Mouse (Mus musculus) lung, postnatal 10 days (tissue): Measurements from ENCODE around the gene Mast3.
A peak's percentile ranks its signal among the peaks of the same experiment; 100 is the strongest.

Source experiments
- DNase-seq: peaks from one replicate; pipeline ENCODE4 v3.0.0; 2021

Mast3 gene

DNA sequence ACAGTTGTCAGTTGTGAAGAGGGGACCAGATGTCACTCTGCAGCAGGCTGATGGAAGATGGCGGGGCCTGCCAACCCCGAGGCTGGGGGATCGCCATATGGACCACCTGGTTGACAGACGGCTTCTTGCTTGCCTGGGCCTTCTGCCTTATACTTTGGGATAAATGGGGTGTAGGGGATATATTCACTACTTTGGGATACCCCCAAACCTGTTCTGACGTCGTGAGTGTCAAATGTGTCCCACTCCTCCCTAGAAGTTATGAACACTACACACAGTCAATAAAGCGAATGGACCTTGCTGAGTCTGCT is 46.6 kb downstream of the Mast3 start:
- peak; percentile 5 for DNase-seq

DNA sequence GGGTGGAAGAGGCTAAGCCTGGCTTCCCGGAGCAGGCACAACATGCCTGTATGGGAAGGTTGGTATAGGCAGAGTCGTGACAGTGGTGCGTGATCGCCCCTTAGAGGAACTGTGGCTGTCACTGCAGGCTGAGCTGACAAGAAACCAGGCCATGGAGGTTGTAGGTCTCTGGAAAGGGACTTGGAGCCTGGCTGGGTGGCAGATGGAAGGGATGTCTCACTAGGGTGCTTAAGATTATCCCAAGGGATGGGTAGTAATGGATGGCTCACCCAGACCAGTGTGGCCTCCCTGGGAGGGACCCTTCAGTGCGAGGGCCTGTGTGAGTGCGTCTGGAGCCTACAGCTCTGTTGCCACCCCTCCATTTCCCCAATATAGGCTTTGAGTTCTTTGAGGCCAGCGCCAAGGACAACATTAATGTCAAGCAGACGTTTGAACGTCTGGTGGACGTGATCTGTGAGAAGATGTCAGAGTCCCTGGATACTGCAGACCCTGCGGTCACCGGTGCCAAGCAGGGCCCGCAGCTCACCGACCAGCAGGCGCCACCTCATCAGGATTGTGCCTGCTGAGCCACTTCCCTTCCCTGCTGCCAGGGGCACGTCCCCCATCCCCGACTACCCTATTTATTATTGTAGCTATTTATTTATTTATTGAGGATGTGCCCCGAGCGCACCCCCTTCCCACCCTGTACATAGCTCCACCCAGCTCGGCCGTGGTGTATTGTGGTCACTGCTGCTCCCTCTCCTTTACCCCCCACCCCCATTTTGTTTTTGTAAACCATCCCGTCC is 47.1 kb downstream of the Mast3 start:
- DNase-seq: peak; percentile 3

DNA sequence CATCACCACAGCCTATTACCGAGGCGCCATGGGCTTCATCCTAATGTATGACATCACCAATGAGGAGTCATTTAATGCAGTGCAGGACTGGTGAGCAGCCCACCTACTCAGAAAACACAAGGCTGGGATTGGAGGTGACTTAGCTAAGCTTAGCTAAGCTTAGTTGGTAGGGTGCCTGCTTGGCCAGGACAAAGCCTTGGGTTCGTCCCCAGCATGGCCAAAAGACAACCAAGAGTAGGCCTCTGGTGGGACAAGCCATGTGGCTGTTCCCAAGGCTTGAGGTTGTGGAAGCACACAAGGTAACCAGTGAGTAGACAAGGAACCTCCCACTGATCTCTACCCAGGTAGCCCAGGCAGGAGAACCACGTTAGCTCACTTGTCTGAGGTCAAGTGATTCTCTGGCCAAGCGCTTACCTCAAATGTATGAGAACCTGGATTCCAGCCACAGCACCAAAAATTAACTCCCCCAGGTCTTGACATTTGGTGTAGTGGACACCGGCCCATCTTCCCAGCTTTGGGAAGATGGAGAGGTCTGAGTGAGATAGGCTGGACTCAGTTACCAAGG is 48.3 kb downstream of the Mast3 start:
- DNase-seq: no peak

DNA sequence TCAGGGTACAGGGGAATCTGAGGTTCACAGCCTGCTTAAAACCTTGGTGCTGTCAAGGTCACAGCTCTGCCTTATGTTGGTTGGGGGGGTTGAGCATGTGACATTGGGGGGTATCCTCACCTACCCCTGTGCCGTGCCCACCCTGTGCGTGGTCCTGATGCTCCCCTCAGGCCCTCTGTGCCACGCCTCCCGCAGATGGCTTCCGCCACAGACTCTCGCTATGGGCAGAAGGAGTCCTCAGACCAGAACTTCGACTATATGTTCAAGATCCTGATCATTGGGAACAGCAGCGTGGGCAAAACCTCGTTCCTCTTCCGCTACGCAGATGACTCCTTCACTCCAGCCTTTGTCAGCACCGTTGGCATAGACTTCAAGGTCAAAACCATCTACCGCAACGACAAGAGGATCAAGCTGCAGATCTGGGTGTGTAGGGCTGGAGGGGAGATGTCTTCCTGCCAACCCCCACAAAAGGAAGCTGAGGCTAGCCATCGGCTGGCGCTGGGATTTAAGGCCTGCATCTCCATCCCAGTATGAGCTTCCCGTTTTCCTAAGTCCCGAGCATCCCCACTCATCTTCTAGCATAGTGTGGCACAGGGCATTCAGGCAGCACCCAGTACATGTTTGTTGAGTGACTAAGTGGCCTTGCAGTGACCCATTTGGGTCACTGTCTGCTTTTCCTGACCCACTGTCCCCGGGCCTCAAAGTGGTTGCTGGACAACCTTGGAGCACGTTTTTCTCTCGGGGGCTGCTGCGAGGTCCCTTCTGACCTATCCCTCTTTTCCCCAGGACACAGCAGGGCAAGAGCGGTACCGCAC is 49.0 kb downstream of the Mast3 start:
- DNase-seq: peak; percentile 4

DNA sequence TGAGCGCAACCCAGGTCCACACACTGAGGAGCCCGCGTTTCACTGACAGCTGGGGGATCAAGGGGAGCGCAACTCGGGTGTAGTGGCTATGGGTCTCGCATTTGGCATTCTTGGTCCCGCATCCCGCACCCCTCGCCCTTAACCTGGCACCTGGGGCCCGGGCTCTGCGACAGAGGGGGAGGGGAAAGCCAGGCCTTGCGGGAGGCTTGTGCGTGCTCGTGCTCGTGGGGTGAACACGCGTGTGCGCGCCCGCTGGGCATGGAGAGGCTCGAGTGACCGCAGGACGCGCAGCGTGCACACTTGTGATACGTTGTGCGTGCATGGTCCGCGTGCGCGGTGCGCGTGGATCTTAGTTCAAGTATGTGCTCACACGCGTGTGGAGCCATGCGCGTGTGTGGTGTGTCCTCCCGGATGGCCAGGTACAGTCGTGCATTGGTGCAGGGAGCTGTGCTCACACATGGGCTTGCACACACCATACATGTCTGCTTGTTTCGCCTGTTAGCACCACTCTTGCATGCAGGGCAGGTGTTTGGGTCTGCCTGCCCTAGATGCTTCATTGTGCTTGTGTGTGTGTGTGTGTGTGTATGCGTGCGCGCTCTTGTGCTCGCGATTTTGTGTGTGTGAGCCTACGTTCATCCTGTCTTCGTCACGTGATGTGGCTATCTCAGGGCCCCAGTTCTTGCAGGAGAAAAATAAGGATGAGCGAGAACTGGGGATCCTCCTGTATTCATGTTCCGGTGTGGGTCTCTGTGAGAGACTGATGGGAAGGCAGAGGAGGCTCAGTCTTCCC is 49.8 kb downstream of the Mast3 start:
- peak; percentile 84 for DNase-seq

DNA sequence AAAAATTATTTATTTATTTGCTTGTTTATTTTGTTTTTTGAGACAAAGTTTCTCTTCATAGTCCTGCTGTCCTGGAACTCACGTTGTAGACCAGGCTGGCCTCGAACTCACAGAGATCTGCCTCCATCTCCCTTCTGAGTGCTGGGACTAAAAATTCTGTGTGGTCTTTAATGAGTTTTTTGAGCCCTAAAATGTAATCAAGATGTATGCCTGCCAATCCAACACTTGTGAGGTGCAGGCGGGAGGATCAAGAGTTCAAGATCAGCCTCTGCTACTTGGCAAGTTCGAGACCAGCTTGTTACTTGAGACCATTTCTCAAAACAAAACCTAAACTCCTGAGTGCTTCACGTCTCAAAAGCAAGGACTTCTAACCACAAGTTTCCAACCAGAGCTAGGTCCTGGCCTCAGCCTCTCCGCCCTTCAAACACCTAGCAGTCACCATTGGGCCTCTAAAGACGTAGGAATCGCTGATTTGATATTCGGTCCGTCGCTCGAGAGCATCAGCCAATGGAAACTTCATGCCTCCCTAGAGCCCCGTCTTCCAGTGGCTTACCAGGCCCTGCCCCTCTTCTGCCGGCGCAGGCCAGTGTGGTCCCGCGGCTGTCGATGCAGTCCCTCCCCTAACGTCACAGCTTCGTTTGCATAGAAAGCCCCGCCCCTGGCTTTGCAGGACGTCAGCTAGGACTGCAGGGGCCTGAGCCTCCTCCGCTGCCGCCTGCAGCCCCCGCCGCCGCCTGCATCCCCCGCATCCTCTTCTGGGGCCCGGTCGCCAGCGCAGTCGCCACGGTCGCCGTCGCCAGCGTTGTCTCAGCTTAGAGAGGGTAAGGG is 50.6 kb downstream of the Mast3 start, which contains the start of gene Rab3a:
Rab3a (plus strand) TSS at position 637 of the 828 bp plus-strand sequence.
- peak; percentile 99 for DNase-seq

DNA sequence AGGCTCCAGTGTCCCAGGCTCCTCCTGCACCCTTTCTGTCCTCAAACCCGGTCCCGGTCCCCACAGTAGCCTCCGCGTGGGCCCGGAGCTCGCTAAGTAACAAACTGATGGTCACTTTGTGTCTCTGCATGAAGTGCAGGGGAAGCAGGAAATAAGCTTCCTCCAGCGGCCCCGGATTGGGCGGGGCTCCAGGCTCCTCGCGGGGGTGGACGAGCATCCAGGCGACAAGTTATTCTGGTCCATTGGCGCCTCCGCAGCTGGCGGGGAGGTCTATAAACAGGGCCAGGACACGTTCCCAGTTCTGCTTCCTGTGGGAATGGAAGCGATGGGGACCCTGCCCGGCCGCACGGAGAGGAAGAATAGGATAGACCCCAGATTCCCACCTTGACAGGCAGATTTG is 51.7 kb downstream of the Mast3 start:
- DNase-seq: peak; percentile 96

DNA sequence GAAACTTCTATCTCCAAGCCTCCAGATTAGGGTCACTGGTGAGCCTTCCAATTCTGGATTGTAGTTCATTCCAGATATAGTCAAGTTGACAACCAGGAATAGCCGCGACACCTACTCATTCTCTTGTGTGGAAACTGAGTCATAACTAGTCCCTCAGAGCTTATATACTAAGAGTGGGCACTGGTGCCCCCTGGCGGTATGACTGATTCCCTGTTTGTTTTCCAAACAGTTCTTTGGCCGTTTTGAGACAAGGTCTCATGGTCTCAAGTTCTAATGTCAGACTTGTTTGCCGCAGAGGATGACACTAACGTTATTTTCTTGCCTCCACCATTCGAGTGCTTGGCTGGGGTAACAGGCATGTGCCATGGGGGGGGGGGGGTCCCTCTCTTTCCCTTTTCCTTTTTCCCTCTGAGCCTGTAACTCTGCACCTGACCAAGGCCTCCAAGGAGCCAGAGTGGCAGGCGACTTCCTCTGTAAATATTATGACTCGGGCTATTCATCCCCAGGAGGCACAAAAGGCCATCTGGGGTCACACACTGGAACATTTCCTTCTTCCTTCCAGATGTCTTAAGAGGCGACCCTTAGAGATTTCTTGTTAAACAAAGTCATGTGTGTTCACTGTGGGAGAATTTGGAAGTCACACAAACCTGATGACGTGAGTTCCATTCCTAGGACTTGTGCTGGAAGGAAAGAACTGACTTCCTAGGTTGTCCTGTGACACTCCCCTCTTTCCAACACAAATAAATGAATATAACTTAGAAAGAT is 52.7 kb downstream of the Mast3 start:
- DNase-seq: peak; percentile 86

DNA sequence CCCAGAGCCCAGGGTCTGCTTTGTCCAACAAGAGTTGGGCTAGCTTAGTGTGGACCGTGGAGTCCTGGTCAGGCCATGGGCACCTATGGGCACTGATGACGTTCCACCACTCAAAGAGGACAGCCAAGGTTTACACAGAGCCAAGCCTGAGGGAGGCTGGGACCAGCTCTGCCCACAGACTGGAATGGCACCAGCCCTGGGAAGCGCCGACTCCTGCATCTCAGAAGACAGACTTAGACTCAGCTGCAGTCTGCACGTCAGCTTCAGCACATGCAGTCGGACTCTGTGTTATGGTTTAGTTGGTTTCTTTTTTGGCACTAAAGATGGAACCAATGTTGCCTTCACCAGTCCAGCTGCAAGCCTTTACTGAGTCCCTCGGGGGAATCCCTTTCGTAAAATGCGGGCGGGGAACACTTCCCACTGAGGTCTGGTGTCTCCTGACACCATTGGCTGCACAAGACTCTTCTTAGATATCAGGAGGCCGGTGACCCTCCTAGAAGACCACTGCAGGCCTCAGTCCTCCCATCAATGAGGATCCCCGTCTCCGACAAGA is 54.6 kb downstream of the Mast3 start:
- DNase-seq: no peak

DNA sequence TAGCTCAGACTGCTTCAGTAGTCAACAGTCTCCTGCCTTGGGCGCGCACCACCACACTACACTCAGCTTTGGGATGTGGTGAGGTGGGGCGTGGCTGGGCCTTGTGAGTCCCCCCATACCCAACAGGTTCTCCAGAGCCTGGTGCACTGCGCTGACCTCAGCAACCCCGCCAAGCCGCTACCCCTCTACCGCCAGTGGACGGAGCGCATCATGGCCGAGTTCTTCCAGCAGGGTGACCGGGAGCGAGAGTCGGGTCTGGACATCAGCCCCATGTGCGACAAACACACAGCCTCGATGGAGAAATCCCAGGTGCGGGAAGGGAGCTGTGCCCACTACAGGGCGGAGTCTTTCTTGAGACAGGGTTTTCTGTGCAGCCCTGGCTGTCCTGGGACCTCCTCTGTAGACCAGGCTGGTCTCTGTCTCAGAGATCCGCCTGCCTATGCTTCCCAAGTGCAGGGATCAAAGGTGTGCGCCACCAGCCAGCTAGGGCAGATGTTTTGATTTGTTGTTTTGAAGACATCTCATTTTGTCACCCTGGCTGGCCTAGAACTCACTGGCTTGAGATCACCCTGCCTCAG is 55.7 kb downstream of the Mast3 start:
- DNase-seq: peak; percentile 6

DNA sequence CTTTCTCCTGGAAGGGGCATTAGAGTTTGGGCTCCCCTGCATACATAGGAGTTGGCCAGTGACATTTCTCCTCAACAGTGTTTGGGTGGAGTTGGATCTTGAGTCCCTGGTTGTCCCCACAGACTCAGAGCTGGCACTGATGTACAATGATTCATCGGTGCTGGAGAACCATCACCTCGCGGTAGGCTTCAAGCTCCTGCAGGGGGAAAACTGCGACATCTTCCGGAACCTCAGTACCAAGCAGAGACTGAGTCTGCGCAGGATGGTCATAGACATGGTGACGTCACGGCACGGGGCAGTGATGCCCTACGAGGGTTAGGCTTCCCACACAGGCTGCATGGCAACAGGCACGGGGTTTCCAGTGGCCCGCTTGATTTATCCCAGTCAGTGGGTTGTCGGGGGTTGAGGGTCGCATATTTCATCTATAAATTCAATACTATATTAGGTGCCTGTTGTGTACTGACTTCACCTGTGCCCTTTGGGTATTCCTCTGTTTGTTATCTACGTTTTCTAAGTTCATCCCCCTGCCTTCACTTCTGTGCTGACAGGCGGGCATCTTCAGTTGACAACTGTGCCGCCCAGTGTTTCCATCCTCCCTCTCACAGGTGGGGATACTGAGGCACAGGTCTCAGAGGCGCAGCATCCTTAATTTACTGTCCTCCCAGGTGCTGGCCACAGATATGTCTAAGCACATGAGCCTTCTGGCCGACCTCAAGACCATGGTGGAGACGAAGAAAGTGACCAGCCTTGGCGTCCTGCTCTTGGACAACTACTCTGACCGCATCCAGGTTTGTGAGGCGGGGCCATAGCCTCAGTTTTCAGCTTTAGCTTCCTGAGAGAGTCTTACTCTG is 56.4 kb downstream of the Mast3 start:
- peak; percentile 1 for DNase-seq

DNA sequence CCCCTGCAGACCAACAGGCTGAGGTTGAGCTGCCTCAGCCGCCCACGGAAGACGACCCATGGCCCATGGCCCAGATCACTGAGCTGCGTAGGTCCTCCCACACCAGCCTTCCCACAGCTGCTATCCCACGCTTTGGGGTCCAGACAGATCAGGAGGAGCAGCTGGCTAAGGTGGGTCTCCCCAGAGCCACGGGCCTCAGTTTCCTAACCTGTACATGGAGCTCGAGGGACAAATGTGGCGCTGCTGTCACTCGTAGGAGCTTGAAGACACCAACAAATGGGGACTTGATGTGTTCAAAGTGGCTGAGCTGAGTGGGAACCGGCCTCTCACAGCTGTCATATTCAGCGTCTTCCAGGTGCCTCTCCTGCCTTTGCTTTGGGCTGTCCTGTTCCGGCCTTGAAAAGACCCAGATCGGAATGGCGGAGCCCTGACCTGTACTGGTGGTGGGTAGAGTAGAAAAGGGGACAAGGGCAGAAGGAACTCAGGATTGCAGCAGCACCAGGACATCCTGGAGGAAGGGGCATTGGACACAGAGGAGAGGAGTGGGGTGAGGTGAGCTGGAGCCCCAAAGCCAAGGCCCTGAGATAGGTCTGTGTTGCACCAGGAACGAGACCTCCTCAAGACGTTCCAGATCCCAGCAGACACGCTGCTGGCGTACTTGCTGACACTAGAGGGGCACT is 57.5 kb downstream of the Mast3 start:
- DNase-seq: peak; percentile 0

DNA sequence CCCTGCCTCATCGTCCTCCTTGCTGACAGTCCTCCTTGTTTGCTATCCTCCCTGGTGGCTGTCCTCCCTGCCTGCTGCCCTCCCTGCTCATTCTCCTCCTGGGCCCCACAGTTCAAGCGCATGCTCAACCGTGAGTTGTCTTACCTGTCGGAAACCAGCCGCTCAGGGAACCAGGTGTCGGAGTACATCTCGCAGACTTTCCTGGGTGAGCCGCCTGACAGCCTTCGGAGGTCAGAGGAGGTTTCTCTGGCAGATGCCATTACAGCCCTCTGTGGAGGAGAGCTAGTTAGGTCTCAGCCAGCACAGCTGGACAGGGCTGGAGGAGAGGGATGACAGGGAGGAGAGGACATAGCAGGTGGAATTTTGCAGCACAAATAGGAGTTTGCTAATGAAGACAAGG is 58.2 kb downstream of the Mast3 start:
- DNase-seq: no peak

DNA sequence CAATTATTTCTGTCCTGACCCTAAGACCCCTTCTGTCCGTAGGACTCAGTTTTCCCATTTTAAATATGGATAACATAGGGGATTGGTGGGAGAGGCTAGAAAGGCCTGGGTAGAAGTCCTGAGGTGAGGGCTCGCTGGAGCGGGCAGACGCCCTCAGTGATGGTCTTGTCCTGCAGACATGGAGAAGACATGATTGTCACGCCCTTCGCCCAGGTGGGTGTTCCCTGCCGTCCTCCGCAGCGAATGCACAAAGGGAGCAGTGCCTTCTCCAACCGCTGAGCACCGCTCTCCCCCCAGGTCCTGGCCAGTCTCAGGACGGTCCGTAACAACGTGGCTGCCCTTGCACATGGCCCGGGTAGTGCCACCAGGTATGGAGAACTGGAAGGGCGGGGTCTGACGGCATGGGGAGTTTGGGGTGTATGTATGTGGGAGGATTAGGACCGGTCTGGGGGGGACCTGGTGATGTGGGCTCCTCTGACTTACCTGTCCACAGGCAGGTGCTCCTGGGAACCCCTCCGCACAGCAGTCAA is 59.1 kb downstream of the Mast3 start:
- DNase-seq: peak; percentile 2

DNA sequence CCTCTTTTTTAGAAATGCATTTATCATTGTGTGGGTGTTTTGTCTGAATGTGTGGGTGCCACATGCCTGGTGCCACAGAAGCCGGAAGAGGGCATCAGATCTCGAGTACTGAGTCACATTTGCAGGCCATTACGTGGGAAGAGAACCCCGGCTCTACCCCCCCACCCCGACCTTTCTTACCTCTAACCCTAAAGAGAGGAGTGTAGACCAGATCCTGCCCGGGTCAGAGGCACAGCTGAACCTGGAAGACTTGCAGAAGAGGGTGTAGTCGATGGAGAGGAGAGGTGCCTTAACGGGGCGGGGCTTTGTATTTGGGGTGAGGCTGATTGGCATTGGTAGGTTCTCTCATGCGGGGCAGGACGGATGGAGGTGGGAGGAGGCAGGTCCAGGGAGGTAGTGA is 60.0 kb downstream of the Mast3 start:
- peak; percentile 7 for DNase-seq

DNA sequence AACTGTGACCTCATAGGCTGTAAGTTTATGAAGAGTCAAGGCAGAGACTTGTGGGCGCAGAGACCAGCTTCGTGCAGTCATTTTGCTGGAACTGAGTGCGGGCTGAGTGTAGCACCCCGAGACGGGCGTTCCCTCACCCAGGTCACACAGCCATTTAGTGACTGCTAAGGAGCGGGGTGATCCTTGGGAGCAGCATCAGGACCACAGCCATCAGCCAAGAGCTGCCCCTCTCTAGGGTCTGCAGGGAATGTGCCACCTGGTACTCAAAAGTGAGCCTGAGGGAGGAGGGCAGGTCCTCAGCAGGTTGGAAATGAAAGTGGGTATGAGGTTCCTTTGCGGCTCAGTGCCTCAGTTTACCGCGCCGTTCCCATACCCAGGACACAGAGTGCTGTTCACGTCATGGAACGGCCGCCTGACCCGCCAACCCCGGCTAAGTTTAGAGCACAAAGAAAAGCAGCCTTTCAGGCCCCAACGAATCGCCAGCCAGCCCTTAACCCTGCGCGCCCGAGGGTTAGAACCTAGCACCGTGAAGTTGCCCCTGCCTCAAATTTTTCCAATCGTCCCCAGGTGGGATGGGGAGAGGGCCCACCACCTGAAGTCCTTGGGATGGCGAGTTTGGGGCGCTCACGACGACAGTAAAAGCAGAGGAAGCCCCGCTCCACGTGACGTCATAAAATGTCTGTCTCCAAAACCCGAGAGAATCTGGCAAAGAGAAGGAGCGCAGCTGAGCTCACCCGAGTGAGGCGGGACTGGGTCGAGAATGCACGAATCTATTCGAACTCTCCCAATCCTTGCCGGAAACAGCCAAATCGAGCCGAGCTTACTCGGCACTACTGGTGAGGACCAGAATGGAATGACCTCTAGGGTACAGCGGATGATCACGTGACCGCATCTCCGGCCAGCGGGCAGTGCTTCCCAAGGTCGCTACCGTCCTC is 60.9 kb downstream of the Mast3 start:
- DNase-seq: peak; percentile 67

DNA sequence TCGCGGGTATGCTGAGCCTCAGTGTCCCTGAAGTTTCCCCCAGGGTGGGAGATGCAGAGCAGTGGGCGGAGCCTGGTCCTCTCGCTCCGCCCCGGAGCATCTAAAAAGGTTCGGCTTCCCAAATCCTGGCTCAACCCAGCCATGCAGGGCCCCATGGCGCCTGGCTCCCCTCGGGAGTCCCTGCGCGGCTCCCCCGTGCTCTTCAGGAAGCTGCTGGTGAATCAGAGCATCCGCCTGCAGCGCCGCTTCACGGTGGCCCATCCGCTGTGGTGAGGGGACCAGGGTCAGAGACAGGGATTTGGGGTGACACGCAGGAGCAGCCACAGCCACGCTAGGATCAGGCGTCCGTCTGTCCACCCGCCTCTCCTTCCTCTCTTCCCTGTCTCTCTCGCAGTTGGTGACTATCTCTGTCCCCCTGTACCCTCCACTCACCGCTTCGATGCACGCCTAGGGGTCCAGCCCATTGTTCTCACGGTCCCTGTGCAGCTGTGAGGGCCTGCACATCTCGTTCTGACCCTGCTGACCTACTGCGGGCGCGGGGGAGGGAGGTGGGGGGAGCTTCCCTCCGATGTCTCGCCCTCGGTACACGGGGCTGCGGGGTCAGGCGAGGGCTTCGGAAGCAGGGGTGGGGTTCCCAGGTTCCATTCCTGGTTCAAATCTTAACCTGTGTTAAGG is 61.7 kb downstream of the Mast3 start:
- DNase-seq: no peak
